Mouse (Mus musculus) MEL (cell line): Measurements from ENCODE around the gene Mark1.

Source experiments
- CTCF ChIP-seq, 3 experiments: IDR thresholded peaks in 2 of 3; conservative IDR thresholded peaks in 1 of 3; 2 replicates each; pipeline ENCODE4 v1.5.1; 2011 to 2012; ENCODE audit warnings: low read length in 3 of 3, low read depth in 2 of 3, mild to moderate bottlenecking in 2 of 3, improper control_type of control experiment in 1 of 3, inconsistent platforms in 1 of 3, mixed read lengths in 1 of 3, moderate library complexity in 1 of 3; ENCODE audit not compliant: control insufficient read depth in 1 of 3, insufficient read depth in 1 of 3, poor library complexity in 1 of 3, severe bottlenecking in 1 of 3
- EP300 ChIP-seq, 2 experiments: IDR thresholded peaks; 2 replicates each; pipeline ENCODE4 v1.6.1; 2011; ENCODE audit warnings: improper control_type of control experiment in 2 of 2, low read length in 2 of 2, low read depth in 1 of 2, mild to moderate bottlenecking in 1 of 2
- GABPA ChIP-seq: IDR thresholded peaks from 2 replicates; pipeline ENCODE4 v1.6.1; 2012; ENCODE audit warnings: low read depth, mild to moderate bottlenecking, inconsistent platforms, low read length, improper control_type of control experiment, moderate library complexity
- KAT2A ChIP-seq: conservative IDR thresholded peaks from 2 replicates; pipeline ENCODE4 v1.6.1; 2012; ENCODE audit warnings: low read depth, low read length, improper control_type of control experiment, inconsistent platforms
- MAFK ChIP-seq: IDR thresholded peaks from 2 replicates; pipeline ENCODE4 v1.6.1; 2011; ENCODE audit warnings: low read depth, mild to moderate bottlenecking, low read length, improper control_type of control experiment, borderline replicate concordance
- MEF2A ChIP-seq: IDR thresholded peaks from 2 replicates; pipeline ENCODE4 v1.6.1; 2014; ENCODE audit warnings: low read depth, mild to moderate bottlenecking, inconsistent platforms, low read length, improper control_type of control experiment; ENCODE audit not compliant: poor library complexity, insufficient replicate concordance, severe bottlenecking; ENCODE audit errors: extremely low read depth
- MYC ChIP-seq: IDR thresholded peaks from 2 replicates; pipeline ENCODE4 v1.6.1; 2011; ENCODE audit warnings: low read depth, mild to moderate bottlenecking, low read length, improper control_type of control experiment, moderate library complexity
- POLR2A ChIP-seq, 2 experiments: IDR thresholded peaks; 2 replicates each; pipeline ENCODE4 v1.6.1; 2011 to 2012; ENCODE audit warnings: low read length in 2 of 2, mild to moderate bottlenecking in 2 of 2, control low read depth in 1 of 2, improper control_type of control experiment in 1 of 2, low read depth in 1 of 2, moderate library complexity in 1 of 2; ENCODE audit not compliant: control insufficient read depth in 1 of 2, insufficient read depth in 1 of 2, poor library complexity in 1 of 2
- POLR2AphosphoS2 ChIP-seq: IDR thresholded peaks from 2 replicates; pipeline ENCODE4 v1.6.1; 2011; ENCODE audit warnings: low read length, improper control_type of control experiment
- SIN3A ChIP-seq: IDR thresholded peaks from 2 replicates; pipeline ENCODE4 v1.6.1; 2012; ENCODE audit warnings: low read length, improper control_type of control experiment, inconsistent platforms
- TCF12 ChIP-seq: IDR thresholded peaks from 2 replicates; pipeline ENCODE4 v1.6.1; 2014; ENCODE audit warnings: low read depth, mild to moderate bottlenecking, inconsistent platforms, low read length, improper control_type of control experiment, moderate library complexity
- ZC3H11A ChIP-seq: IDR thresholded peaks from 2 replicates; pipeline ENCODE4 v1.6.1; 2012; ENCODE audit warnings: low read depth, mild to moderate bottlenecking, inconsistent platforms, low read length, improper control_type of control experiment

GRCm38 (mm10) chr1:184931097-184931496 lies 68.3 kb downstream of the Mark1 start:
- TF ChIP-seq POLR2A (IDR thresholded peaks at IDR 0.05; ENCODE audit: control insufficient read depth in 1 of 2, insufficient read depth in 1 of 2, low read depth in 1 of 2, low read length in 2 of 2, poor library complexity in 1 of 2) (no peak), MAFK (no peak), KAT2A (no peak), MEF2A (no peak), CTCF (IDR thresholded peaks at IDR 0.05 in 2 of 3, conservative IDR thresholded peaks at IDR 0.05 in 1 of 3; ENCODE audit: control insufficient read depth in 1 of 3, insufficient read depth in 1 of 3, low read depth in 2 of 3, low read length in 3 of 3, poor library complexity in 1 of 3, severe bottlenecking in 1 of 3) (no peak), POLR2AphosphoS2 (no peak), ZC3H11A (no peak), GABPA (no peak), TCF12 (no peak), SIN3A (no peak), EP300 (IDR thresholded peaks at IDR 0.05; ENCODE audit: low read depth in 1 of 2, low read length in 2 of 2) (no peak), MYC (no peak)
